Mouse (Mus musculus) left cerebral cortex, adult 8-10 months (tissue): Measurements from ENCODE around the gene Spop. TPM values are rescaled to one million over a fixed set of nuclear protein-coding genes. Genes with fewer than 3 reads are reported as not detected.
"Not testable (repeated sequence)": the region's sequence is repeated elsewhere in the genome, so short reads cannot be mapped to it uniquely, and the experiment has no call there.

ENCODE experiments used
- DNase-seq, 2 experiments: peaks; one replicate each; pipeline ENCODE4 v3.0.0; 2022; ENCODE audit warnings: low spot score in 2 of 2
- total RNA-seq, 4 experiments: library from RNA; stranded (reverse); gene quantifications; 2 replicates each; pipeline ENCODE4 v1.2.4; 2022

Spop gene
- total RNA-seq, 4 experiments from 2014 or later: 160 to 203 (median 178) TPM

DNA sequence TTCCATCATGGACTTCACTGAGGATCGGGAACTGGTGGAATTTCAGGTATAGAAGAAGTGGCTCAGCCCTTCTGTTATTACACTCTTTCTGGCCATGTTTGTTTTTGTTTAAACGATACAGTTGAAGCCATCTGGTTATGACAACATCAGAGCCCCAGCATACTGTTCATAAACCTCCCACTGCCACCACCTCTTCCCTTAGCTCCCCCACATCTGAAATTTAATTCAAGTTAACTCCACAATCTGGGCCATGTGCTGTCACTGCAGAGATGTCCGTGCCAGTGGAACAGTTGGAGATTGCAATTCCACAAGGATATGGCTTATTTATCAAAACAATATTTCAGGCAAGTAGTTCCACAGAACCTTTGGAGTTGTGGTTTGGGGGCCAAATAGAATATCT is 80.5 kb downstream of the Spop start:
- no peak for DNase-seq

DNA sequence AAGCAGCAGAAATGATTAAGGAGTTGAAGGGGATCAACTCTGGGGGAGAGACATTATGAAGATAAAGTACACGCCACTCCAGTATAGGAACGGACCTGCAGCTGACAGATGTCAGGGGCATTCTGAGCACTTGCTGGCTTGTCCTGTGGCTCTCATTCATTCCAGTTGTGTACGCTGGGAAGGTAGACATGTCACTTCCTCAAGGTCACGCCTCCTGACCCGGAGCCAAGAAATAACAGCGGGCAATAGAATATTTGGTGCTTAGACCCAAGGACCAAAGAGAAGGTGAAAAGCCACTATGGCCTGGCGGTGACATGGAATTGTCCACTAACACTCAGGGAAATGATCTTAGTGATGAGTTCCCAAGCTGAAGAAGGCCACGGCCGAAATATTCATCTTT is 82.0 kb downstream of the Spop start:
- DNase-seq: no peak

DNA sequence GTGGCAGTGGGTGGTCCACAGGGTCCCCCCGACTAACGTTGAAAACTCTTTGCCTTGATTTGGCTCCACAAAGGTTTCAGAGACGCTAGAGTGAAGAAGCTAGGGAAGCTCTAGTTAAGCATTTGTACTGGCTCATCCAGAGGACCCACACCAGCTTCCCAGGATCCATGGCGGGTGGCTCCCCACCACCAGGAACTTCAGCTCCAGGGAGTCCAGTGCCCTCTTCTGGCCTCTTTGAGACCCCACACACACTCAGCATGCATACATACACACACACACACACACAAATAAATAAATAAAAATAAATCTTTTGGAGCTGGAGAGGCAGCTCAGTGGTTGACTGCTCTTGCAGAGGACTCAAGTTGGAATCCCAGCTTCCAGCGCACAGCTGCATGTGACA is 84.0 kb downstream of the Spop start:
- no peak for DNase-seq

DNA sequence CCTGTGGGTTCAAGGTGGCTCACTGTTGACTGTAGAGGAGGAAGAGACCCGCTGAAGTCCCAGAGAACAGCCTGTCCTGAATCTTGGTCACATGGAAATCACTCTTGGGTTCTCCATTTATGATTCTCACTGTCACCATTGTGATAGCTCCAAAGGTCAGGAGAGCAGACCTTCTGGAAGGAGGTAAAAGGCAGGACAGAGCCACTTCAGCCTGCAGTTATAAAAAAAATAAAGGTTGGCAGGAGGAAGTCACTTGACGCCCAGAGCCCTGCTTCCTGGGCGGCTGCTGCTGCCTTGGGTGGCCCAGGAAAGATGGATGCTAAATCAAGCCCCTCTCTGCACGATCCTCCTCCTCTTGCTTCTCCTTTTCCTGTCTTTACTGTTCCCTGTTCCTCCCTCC is 86.5 kb downstream of the Spop start:
- DNase-seq: no peak

DNA sequence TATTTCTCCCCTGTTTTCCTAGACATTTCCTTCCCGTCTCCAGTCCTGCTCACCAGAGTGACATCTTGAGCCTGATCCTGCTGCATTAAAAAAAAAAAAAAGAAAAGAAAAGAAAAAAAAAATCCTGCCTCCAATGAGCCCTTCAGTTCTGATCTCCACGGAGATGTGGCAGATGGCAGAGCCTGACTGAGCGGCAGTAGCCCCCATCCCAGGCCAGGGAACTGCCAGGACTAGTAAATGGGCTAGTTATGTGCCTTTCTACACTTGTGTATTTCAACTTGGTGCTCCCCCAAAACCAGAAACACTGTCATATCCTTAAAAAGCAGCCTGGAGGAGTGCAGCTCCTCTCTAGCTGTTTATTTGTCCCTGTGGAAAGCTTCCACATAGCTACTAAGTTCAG is 87.0 kb downstream of the Spop start:
- DNase-seq: no peak

DNA sequence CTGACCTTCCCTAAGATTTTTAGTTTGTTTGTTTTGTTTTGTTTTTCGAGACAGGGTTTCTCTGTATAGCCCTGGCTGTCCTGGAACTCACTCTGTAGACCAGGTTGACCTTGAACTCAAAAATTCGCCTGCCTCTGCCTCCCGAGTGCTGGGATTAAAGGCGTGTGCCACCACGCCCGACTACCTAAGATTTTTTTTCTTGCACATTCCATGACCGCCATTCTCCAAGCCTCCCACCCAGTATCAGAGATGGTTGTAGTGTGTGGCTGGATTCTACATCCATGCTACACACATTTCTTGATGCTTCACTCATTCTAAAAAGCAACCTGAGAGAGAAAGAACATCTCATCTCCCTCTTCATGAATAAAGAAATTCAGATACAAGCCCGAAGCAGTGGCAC is 87.9 kb downstream of the Spop start:
- not testable (repeated sequence) for DNase-seq

DNA sequence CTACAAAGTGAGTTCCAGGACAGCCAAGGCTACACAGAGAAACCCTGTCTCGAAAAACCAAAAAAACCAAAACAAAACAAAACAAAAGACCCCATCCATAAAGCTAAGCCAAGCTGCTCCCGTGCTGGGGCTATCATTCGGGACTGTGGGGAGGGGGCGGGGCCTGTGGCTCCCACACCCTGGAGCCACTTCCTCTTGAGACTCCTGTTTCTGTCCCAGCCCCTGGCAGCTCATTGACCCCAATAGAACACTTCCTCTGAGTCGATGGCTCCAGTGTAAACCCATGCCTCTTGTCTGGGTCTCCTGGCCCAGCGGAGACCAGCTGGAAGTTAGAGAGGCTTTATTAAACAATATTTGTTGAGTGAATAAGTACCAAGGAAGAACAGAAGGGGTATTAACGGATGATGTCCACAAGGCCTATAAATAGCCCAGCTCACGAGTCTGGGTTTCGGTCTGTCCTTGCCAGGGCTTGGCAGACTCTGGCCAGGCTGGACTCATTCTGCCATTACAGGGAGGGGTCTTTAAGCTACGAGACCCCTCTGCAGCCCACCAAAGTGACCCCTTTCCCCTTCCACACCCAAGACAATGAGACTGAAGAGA is 89.8 kb downstream of the Spop start:
- no peak for DNase-seq

GRCm38 (mm10) chr11:95504271-95504731 is 90.4 kb downstream of the Spop start:
- no peak for DNase-seq

GRCm38 (mm10) chr11:95507041-95507716 is 93.3 kb downstream of the Spop start:
- no peak for DNase-seq

DNA sequence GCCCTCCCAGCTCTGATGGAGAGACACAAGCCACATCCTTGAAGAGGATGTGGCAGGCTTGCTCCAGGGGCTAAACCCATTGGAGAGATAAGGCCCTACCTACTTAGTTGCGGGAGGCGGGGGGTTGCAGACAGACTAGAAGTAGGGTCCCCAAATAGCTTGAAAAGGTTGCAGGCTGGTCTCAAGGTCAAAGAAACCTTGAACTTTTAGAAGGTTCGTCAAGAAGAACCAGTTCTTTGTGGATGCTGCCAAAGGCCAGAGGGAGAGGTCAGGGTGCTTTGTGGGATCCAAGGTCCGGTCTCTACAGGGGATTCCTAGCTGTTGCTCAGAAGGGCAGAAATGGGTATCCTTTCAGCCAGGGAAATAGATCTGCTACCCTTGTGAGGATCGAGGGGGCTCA is 93.9 kb downstream of the Spop start:
- no peak for DNase-seq

- no peak for DNase-seq
Measured at GRCm38 (mm10) chr11:95508211-95508926, 94.5 kb downstream of the Spop start.

DNA sequence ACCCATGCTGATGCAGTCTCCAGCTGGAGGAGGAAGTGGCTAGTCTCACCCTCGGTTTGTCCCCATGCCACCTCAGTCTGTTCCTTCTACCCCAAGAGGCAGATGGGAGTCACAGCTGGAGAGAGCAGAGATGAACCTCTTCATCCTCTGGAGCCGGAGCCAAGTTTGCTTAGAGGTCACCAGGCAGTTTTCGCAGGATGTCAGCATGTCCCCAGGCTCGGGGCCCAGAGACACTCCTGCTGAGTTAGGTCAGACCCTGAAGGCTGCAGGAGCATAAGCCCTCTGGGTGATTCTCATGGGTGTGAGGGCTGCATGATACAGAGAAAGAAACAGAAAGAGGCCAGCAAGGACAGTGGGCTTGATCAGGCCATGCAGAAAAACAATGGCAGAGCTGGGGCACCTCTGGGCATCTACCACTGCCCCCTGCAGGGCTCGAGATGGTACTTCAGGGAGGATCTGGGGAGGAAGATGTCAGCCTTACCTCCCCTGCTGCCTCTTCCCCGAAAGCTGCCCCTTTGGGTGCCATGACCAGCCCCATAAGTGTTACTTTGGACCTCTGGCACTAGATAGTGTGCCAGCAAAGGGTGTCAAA is 95.3 kb downstream of the Spop start:
- no peak for DNase-seq

GRCm38 (mm10) chr11:95510631-95511030 is 96.8 kb downstream of the Spop start:
- DNase-seq: no peak

DNA sequence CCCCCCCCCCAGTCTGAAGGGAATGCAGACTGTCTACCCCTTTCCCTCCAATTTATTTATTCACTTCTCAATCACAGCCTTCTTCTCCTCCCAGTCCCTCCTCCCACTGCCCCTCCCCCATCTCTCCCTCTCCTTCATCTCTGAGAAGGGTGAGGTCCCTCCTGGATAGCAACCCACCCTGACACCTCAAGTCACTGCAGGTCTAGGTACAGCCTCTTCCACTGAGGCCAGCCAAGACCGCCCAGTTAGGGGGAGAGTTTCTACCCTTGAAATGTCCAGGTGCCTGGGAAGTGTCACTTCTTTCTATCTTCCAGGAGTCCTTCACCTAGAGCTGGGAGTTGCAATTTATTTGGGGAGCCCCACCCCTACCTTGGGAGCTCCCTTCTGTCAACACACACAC is 98.0 kb downstream of the Spop start:
- no peak for DNase-seq

DNA sequence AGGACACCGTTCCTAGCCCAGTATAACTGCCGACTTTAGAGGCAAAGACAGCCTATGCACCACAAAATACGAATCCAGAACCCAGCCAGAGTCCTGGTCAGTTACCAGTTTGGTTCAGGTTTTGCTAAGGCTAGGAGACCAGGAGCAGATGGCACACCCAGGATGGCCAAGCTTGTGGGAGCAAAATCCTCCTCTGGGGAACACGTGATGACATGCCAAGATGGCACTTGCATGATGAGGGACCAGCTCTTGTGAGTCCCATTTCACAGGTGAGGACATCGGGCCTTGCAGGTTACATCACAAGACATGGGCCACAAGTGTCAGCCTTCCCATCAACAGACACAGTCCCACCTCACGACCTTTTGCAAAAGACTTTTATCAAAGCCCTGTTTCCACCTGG is 98.5 kb downstream of the Spop start:
- no peak for DNase-seq

- DNase-seq: no peak
Measured at GRCm38 (mm10) chr11:95513461-95514297, 99.8 kb downstream of the Spop start.

GRCm38 (mm10) chr11:95514298-95514861 is 100.5 kb downstream of the Spop start, which contains the start of gene Nxph3:
Nxph3 (minus strand) TSS chr11:95514570.
- DNase-seq: peak; percentile 37 to 52

DNA sequence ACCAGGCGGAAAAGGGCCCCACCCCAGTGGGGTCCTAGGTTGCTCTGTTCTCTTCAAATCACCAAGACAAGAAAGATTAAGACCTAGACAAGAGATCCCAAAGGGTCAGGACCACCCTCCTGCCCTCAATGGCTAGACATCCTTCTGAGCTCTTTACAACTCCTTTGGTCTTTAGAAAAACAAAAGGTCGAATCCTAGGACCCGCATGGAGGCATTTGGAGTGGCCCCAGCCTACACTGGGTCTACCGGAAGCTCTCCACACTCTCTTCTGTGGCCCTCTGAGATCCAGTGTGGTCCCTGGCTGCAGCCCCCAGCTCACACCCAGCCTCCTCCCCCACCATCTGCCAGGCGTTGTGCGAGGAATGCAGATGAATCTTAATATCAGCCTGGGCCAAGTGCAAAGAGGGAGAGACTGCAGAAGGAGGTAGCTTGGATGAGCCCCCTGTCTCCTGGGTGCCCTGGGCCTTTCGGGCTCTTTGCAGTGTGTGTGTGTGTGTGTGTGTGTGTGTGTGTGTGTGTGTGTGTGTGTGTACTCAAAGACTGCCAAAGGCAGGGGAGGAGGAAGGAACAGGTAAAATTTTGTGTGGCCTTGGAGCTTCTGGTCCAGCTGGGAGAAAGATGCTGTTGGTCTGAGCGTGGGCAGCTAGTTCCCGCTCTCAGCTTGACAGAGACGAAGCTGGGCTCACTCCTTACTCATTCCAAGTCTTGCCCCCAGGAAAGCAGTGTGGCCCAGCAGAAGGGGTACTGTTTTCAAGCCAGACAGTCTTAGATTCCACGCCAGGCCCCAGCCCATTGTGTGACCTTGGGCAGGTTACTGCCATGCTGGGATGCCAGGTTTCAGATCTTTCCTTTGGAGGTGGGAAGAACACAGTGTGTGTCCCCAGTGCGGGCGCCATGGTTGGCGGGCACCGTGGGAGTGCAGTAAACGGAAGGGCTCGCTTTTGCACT is 101.8 kb downstream of the Spop start:
- DNase-seq: no peak

DNA sequence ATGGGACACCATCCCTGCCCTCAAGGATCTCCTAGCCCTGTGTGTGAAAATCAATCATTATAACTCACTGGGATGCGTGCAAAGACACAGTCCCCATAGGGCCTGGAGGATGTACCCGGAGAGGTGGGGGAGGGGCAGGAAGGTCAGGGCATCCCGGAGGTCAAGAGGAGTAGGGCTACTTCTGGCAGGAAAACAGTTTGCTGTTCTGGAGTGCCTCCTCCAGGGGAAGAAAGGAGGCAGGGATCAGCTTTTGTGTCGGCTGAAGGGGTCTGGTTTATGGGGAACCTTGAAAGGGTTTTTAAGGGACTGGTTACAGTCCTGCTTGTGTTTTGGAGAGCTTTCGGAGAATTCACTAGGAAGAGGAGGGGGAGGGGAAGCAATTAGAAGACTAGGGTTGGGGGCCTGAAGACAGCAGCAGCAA is 102.6 kb downstream of the Spop start:
- DNase-seq: no peak

- DNase-seq: no peak
Measured at GRCm38 (mm10) chr11:95517162-95517561, 103.3 kb downstream of the Spop start.
